Mouse (Mus musculus) embryonic fibroblast, embryonic 13.5 days (primary cell): ENCODE data around the gene Col4a5. TPM values are rescaled to one million over a fixed set of nuclear protein-coding genes. Genes with fewer than 3 reads are reported as not detected.
A peak's percentile ranks its signal among the peaks of the same experiment; 100 is the strongest.

Source experiments
- H3K27ac ChIP-seq: 2 replicates; pipeline ENCODE4 v1.5.1; 2012; ENCODE audit warnings: low read length, control low read depth, inconsistent platforms; ENCODE audit not compliant: insufficient read depth
- H3K4me1 ChIP-seq: 2 replicates; pipeline ENCODE4 v1.6.1; 2011; ENCODE audit warnings: low read length; ENCODE audit not compliant: control insufficient read depth, insufficient read depth
- H3K4me3 ChIP-seq: 2 replicates; pipeline ENCODE4 v1.5.1; 2011; ENCODE audit warnings: mild to moderate bottlenecking, control low read depth, low read length; ENCODE audit not compliant: insufficient read depth
- CTCF ChIP-seq: IDR thresholded peaks from 2 replicates; pipeline ENCODE4 v1.5.1; 2011; ENCODE audit warnings: mild to moderate bottlenecking, control low read depth, low read length, moderate library complexity, borderline replicate concordance; ENCODE audit not compliant: insufficient read depth
- POLR2A ChIP-seq: IDR thresholded peaks from 2 replicates; pipeline ENCODE4 v1.6.1; 2011; ENCODE audit warnings: low read depth, mild to moderate bottlenecking, control low read depth, low read length, moderate library complexity
- polyA plus RNA-seq: library from polyadenylated mRNA; stranded (reverse); fragments of >200 nt; gene quantifications from 2 replicates; pipeline ENCODE4 v1.2.4, GENCODE M21; 2011; ENCODE audit warnings: low read depth; ENCODE audit not compliant: missing spikeins, insufficient read length

Col4a5 gene
- polyA plus RNA-seq, 1 experiment: 51.6 TPM

GRCm38 (mm10) chrX:141590242-141590641, 115.1 kb downstream of the Col4a5 start:
- TF ChIP-seq CTCF (no peak), POLR2A (no peak)
- no peak overlapping the region for H3K4me3 ChIP-seq
- no peak overlapping the region for H3K27ac ChIP-seq
- H3K4me1 ChIP-seq: no peaks in the 10 kb centered on the region

- Histone ChIP-seq H3K4me1 (no peaks in the 10 kb centered on the region), H3K4me3 (peak overlapping the region; percentile 21), H3K27ac (no peak overlapping the region)
- TF ChIP-seq POLR2A (no peak), CTCF (no peak)
Observed at GRCm38 (mm10) chrX:141721725-141722124, 246.5 kb downstream of the Col4a5 start.

GRCm38 (mm10) chrX:141723936-141724335, 248.8 kb downstream of the Col4a5 start:
- Histone ChIP-seq H3K4me1 (no peaks in the 10 kb centered on the region), H3K4me3 (0 out of 2 replicates have a peak overlapping the region, but pooled peaks have one; percentile 13), H3K27ac (no peak overlapping the region)
- no peak for TF ChIP-seq POLR2A
- no peak for TF ChIP-seq CTCF

GRCm38 (mm10) chrX:141724391-141724891, 249.3 kb downstream of the Col4a5 start:
- H3K27ac ChIP-seq: no peak overlapping the region
- peak overlapping the region; percentile 22 for H3K4me3 ChIP-seq

GRCm38 (mm10) chrX:141724937-141725918, 250.0 kb downstream of the Col4a5 start, which contains the start of gene Irs4:
Irs4 (minus strand) TSS chrX:141725263.
- TF ChIP-seq POLR2A (no peak), CTCF (no peak)
- Histone ChIP-seq H3K4me3 (peak within 1 kb of the TSS; percentile 22), H3K27ac (no peak within 1 kb of the TSS), H3K4me1 (no peaks in the 10 kb centered on the region)

More at GRCm38 (mm10) chrX:141724391-141724891, 249.3 kb downstream of the Col4a5 start:
- no peak for TF ChIP-seq POLR2A
- TF ChIP-seq CTCF: no peak
- no peaks in the 10 kb centered on the region for H3K4me1 ChIP-seq

GRCm38 (mm10) chrX:141729570-141729969, 254.4 kb downstream of the Col4a5 start:
- Histone ChIP-seq H3K27ac (no peak overlapping the region), H3K4me3 (no peak overlapping the region), H3K4me1 (no peaks in the 10 kb centered on the region)
- TF ChIP-seq CTCF: no peak
- TF ChIP-seq POLR2A: no peak

Other genes starting within 250 kb of the Col4a5 start
- gene Col4a6, start 1.3 kb upstream of the Col4a5 start, polyA plus RNA-seq: 2.2 and 2.3 TPM in 2 replicates
- not detected in 2 replicates for gene Irs4, start 249.9 kb downstream of the Col4a5 start, polyA plus RNA-seq